Mouse (Mus musculus): ENCODE measurements around the gene Zdhhc13.

Gene Zdhhc13

GRCm38 (mm10) chr7:48845213-48845973 lies 56.6 kb downstream of the Zdhhc13 start:
- no peak for DNase-seq

- no peak for DNase-seq
Measured at GRCm38 (mm10) chr7:48846755-48847154, 58.0 kb downstream of the Zdhhc13 start.

- DNase-seq: no peak
Measured at GRCm38 (mm10) chr7:48847820-48848650, 59.2 kb downstream of the Zdhhc13 start, which contains the start of gene Csrp3. Csrp3 (minus strand) TSS chr7:48848033.

GRCm38 (mm10) chr7:48851529-48852104 lies 62.8 kb downstream of the Zdhhc13 start:
- no peak for DNase-seq

GRCm38 (mm10) chr7:48853496-48853895 lies 64.7 kb downstream of the Zdhhc13 start:
- DNase-seq: no peak

GRCm38 (mm10) chr7:48855461-48855860 lies 66.7 kb downstream of the Zdhhc13 start:
- DNase-seq: no peak

GRCm38 (mm10) chr7:48858257-48858656 lies 69.5 kb downstream of the Zdhhc13 start:
- DNase-seq: no peak

- no peak for DNase-seq
Measured at GRCm38 (mm10) chr7:48859362-48859761, 70.6 kb downstream of the Zdhhc13 start.

- DNase-seq: no peak
Measured at GRCm38 (mm10) chr7:48860948-48861347, 72.1 kb downstream of the Zdhhc13 start.

GRCm38 (mm10) chr7:48861796-48862195 lies 73.0 kb downstream of the Zdhhc13 start:
- no peak for DNase-seq

- DNase-seq: no peak
Measured at GRCm38 (mm10) chr7:48864199-48864598, 75.4 kb downstream of the Zdhhc13 start.

GRCm38 (mm10) chr7:48864671-48865458 lies 76.1 kb downstream of the Zdhhc13 start:
- no peak for DNase-seq

GRCm38 (mm10) chr7:48867576-48867975 lies 78.8 kb downstream of the Zdhhc13 start:
- DNase-seq: no peak

GRCm38 (mm10) chr7:48870144-48870543 lies 81.3 kb downstream of the Zdhhc13 start:
- DNase-seq: no peak

GRCm38 (mm10) chr7:48870579-48871180 lies 81.9 kb downstream of the Zdhhc13 start:
- DNase-seq: no peak

- DNase-seq: no peak
Measured at GRCm38 (mm10) chr7:48871292-48871691, 82.5 kb downstream of the Zdhhc13 start.

GRCm38 (mm10) chr7:48875096-48875495 lies 86.3 kb downstream of the Zdhhc13 start:
- DNase-seq: no peak

- DNase-seq: peak; percentile 34 to 62
Measured at GRCm38 (mm10) chr7:48876526-48876925, 87.7 kb downstream of the Zdhhc13 start.
